Mouse (Mus musculus) layer of hippocampus, adult 2 months (tissue): ENCODE results near the gene Adamts2. TPM values are rescaled to one million over a fixed set of nuclear protein-coding genes. Genes with fewer than 3 reads are reported as not detected.

Experiments
- DNase-seq, 2 experiments: peaks; one replicate each; pipeline ENCODE4 v3.0.0; 2022; ENCODE audit warnings: low spot score in 2 of 2
- H3K27ac ChIP-seq: fragments of 200-600 bp; 2 replicates; pipeline ENCODE4 v1.8.1; 2022
- H3K4me3 ChIP-seq: fragments of 200-600 bp; 2 replicates; pipeline ENCODE4 v1.8.1; 2022; ENCODE audit warnings: mild to moderate bottlenecking
- CTCF ChIP-seq: fragments of 200-600 bp; conservative IDR thresholded peaks from 2 replicates; pipeline ENCODE4 v1.8.1; 2022; ENCODE audit warnings: antibody characterized with exemption, mild to moderate bottlenecking, moderate library complexity
- total RNA-seq, 2 experiments: library from RNA; stranded (reverse); gene quantifications; 2 replicates each; pipeline ENCODE4 v1.2.3; 2021

Adamts2 gene
- total RNA-seq, 2 experiments from 2014 or later: 14.5 to 15.4 TPM

DNA sequence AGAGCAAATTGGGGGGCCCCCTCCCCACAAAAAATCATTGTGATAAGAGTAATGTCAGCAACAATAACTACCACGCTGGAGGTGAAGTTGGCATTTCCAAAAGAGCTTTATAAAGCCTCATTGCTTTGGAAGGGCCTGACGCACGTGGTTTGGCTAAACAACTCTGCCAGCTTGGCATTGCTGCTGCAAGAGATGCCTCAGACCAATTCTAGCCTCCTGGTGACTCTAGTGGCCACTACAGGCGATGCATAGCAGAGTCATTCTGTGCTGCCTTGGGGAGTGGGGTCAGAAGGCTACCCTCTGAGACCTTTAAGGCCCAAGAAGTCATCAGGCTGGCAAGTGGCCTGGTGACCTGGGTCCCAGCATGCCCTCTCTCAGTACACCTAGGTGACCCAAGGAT lies 132.2 kb downstream of the Adamts2 start:
- Histone ChIP-seq H3K27ac (no peak overlapping the region), H3K4me3 (no peak overlapping the region)
- no peak for DNase-seq
- TF ChIP-seq CTCF: peak; percentile 68

DNA sequence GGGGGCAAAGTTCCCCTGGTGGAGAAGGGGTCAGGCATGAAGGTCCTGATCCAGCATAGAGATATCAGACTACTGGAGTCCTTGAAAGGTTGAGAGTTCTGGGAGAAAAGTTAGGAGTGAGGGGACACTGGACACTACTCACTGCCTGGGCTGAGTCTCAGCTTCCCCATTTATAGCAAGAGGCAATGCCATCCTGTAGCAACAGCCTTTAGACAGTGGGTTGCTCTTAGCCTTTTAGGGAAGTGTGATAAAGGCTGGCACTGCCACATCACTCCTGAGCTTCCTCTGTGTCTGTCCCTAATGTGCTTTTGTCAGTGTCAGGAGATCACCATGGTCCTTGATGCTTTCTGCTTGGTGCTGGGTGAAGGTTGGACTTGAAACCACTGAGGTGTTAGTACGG lies 134.7 kb downstream of the Adamts2 start:
- DNase-seq: no peak
- no peak for TF ChIP-seq CTCF
- no peak overlapping the region for H3K4me3 ChIP-seq
- H3K27ac ChIP-seq: no peak overlapping the region

DNA sequence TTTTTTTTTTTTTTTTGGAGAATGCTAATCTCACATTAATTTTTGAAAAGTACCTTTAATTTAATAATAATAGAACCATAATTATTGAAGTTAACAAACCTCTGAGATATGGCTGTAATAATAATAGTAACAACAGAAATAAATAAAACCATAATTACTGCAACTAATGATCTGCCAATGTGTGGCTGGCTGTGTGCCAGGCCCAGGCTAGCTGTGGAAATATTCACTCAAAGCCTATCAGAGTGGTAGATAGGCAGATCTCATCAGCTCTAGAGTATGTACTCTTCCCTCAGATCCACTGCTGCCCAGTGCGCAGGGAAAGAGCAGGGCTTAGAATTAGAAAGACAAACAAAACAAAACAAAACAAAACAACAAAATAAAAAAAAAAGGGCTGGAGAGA lies 136.6 kb downstream of the Adamts2 start:
- TF ChIP-seq CTCF: no peak
- Histone ChIP-seq H3K4me3 (no peak overlapping the region), H3K27ac (no peak overlapping the region)
- DNase-seq: peak; percentile 29 to 47

DNA sequence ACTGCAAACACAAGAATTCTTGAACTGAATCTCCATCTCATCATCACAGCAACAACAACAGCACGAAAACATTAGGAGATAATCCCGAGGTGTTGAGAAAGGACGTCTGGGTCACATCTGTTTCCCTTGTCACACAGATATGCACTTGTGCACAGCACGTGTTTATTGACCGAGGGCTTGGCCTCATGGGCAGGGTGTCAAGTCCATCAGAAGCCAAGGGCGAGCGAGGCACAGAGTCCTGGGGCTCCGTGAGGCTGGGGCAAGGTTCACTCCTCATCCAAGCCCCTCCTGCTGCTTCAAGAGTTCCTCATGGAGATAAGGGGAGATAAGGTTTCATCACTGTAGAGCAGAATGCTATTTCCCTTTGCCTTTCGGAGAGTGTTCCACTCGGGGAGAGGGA lies 137.6 kb downstream of the Adamts2 start:
- no peak for TF ChIP-seq CTCF
- Histone ChIP-seq H3K27ac (no peak overlapping the region), H3K4me3 (no peak overlapping the region)
- no peak for DNase-seq

GRCm38 (mm10) chr11:50742146-50742545 lies 140.3 kb downstream of the Adamts2 start:
- Histone ChIP-seq H3K27ac (no peak overlapping the region), H3K4me3 (no peak overlapping the region)
- no peak for DNase-seq
- TF ChIP-seq CTCF: no peak

GRCm38 (mm10) chr11:50744971-50745370 lies 143.1 kb downstream of the Adamts2 start:
- TF ChIP-seq CTCF: no peak
- Histone ChIP-seq H3K27ac (no peak overlapping the region), H3K4me3 (no peak overlapping the region)

GRCm38 (mm10) chr11:50746508-50746907 lies 144.6 kb downstream of the Adamts2 start:
- Histone ChIP-seq H3K4me3 (no peak overlapping the region), H3K27ac (no peak overlapping the region)
- DNase-seq: no peak
- TF ChIP-seq CTCF: no peak

More at GRCm38 (mm10) chr11:50744971-50745370, 143.1 kb downstream of the Adamts2 start:
- DNase-seq: peak; percentile 40 to 44

DNA sequence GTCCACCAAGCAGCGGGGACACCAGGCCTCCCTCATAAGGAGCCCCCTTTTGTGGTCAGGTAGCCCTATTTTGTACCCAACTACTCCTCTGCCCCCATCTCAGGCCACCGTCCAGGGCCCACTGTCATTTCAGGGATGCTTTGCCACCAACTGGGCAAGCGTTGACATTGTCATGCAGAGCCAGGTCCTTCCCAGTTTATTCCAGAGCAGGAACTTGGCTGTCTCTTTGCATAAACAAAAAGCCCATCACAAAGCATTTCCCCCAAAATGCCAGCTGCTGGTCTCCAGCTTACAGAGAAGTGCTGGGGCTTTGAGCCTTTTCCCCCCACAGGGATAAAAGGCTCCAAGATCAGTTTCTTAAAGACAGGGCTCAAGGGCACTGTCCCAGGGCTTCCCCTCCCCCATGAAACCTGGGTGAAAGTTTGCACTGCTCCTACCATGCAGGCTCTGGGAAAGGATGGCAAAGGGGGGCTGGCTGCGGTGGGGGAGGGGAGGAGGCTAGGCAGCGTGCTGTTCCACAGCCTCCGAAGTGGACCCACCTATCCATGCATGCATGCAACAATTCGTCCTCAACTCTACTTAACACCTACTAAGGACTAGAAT lies 149.2 kb downstream of the Adamts2 start:
- no peak for TF ChIP-seq CTCF
- no peak for DNase-seq
- no peak overlapping the region for H3K27ac ChIP-seq
- no peak overlapping the region for H3K4me3 ChIP-seq

DNA sequence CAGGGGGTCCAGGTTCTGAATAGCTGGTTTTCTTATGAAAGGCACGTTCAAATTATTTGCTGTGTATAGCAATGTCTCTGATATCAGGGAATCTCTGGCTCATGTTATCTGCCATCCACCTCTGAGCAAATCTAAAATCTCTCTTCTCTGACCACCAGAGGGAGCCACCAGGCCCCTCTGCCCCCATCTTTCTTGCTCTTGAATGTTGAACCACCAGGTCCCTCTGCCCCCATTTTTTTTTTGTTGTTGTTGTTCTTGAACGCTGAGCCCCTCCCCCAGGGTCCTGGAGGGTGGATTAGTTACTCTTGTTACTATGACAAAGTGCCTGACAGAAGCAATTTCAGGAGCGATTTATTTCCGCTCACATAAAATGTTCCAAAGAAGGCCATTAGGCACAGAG lies 155.9 kb downstream of the Adamts2 start:
- no peak overlapping the region for H3K27ac ChIP-seq
- no peak overlapping the region for H3K4me3 ChIP-seq
- DNase-seq: no peak
- TF ChIP-seq CTCF: peak; percentile 74

GRCm38 (mm10) chr11:50766461-50766860 lies 164.6 kb downstream of the Adamts2 start:
- Histone ChIP-seq H3K4me3 (no peak overlapping the region), H3K27ac (peak overlapping the region; percentile 67)
- no peak for TF ChIP-seq CTCF
- no peak for DNase-seq

- H3K27ac ChIP-seq: peak overlapping the region; percentile 67
- no peak overlapping the region for H3K4me3 ChIP-seq
- DNase-seq: peak in 1 of 2 experiments; percentile 59
- peak; percentile 81 for TF ChIP-seq CTCF
Measured at GRCm38 (mm10) chr11:50767039-50767438, 165.2 kb downstream of the Adamts2 start.

- Histone ChIP-seq H3K4me3 (peak overlapping the region; percentile 1; the same call in 1 of the 2 replicates), H3K27ac (peak overlapping the region; percentile 39; the same call in 1 of the 2 replicates)
- DNase-seq: peak; percentile 82 to 90
- peak; percentile 95 for TF ChIP-seq CTCF
Measured at GRCm38 (mm10) chr11:50768995-50769749, 167.3 kb downstream of the Adamts2 start.

DNA sequence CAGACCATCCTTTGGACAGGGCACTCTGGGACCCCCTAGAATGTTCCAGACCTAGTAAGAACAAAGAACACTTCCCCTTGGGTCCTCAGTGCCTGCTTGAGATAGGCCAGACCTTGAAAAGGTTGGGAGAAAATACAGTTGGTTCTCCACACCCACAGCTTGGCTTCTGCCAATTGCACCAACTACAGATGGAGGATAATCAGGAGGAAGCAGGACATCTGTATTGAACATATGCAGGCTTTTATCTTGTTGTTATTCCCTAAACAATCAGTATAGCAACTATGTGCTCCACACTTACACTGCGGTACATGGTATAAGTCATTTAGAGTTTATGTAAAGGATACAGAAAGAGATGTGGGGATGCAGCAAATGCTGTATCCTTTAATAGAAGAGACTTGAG lies 169.1 kb downstream of the Adamts2 start:
- TF ChIP-seq CTCF: no peak
- DNase-seq: peak in 1 of 2 experiments; percentile 53
- Histone ChIP-seq H3K27ac (no peak overlapping the region), H3K4me3 (no peak overlapping the region)

DNA sequence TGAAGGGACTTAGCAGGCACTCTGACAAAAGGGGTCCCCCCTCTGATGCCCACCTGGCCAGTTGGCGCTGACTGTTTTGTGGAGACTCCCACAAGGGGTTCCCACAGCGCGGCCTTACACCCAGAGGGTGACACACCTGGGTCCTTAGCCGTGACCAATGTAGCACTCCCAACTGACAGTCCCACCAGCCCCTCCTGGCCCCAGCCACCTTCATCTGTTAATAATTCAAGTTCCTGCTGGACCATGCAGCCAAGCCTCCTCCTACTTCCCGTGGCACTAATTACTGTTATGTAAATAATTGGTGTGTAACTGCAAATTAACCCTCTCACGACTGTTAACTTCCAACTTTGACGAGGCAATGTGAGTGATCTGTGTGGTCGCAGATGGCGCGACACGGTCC lies 195.8 kb downstream of the Adamts2 start:
- Histone ChIP-seq H3K27ac (no peak overlapping the region), H3K4me3 (no peak overlapping the region)
- no peak for DNase-seq
- no peak for TF ChIP-seq CTCF
